Mouse (Mus musculus): ENCODE results near the gene Rasa4. TPM values are rescaled to one million over a fixed set of nuclear protein-coding genes. Genes with fewer than 3 reads are reported as not detected.
A peak's percentile ranks its signal among the peaks of the same experiment; 100 is the strongest.

The Rasa4 gene
- polyA plus RNA-seq (2012; rRNA removed): 32.7 and 32.9 TPM in 2 replicates

- H3K27me3 ChIP-seq (ENCODE audit: control insufficient read depth, insufficient read depth, low read length): no peaks in the 10 kb centered on the region
- H3K4me3 ChIP-seq (replicated peaks; ENCODE audit: insufficient read depth, low read depth, low read length): peak within 1 kb of the TSS; percentile 97
- no peak within 1 kb of the TSS for H3K27ac ChIP-seq (ENCODE audit: insufficient read depth, low read length)
- TF ChIP-seq CTCF (IDR thresholded peaks at IDR 0.05; ENCODE audit: borderline replicate concordance, insufficient read depth, low read depth, low read length) (no peak), POLR2A (IDR thresholded peaks at IDR 0.05; ENCODE audit: borderline replicate concordance, insufficient read depth, low read length) (peak; percentile 43; the same call in 1 of the 2 replicates)
- under 1% methylated on average over 28 of the region's 28 CpGs for WGBS
- peaks cover 5% of the 10 kb centered on the region for H3K4me1 ChIP-seq (ENCODE audit: control insufficient read depth, insufficient read depth, low read length)
- DNase-seq: peak; percentile 94 to 96
Observed at GRCm38 (mm10) chr5:136083669-136084107, at the start of gene Rasa4. Rasa4 (plus strand) TSS chr5:136083916.

- Histone ChIP-seq H3K27ac (ENCODE audit: insufficient read depth, low read length) (no peak overlapping the region), H3K4me3 (replicated peaks; ENCODE audit: insufficient read depth, low read depth, low read length) (no peak overlapping the region), H3K27me3 (ENCODE audit: control insufficient read depth, insufficient read depth, low read length) (no peaks in the 10 kb centered on the region), H3K4me1 (ENCODE audit: control insufficient read depth, insufficient read depth, low read length) (no peaks in the 10 kb centered on the region)
- 76% methylated on average over 4 of the region's 4 CpGs for WGBS
- TF ChIP-seq CTCF (IDR thresholded peaks at IDR 0.05; ENCODE audit: borderline replicate concordance, insufficient read depth, low read depth, low read length): no peak
- DNase-seq: no peak
Observed at GRCm38 (mm10) chr5:136034868-136035267, 48.8 kb upstream of the Rasa4 start.

GRCm38 (mm10) chr5:136035285-136035684 lies 48.4 kb upstream of the Rasa4 start:
- DNase-seq: no peak
- H3K27me3 ChIP-seq (ENCODE audit: control insufficient read depth, insufficient read depth, low read length): no peaks in the 10 kb centered on the region
- TF ChIP-seq CTCF (IDR thresholded peaks at IDR 0.05; ENCODE audit: borderline replicate concordance, insufficient read depth, low read depth, low read length): no peak
- TF ChIP-seq POLR2A (IDR thresholded peaks at IDR 0.05; ENCODE audit: borderline replicate concordance, insufficient read depth, low read length): no peak
- no peak overlapping the region for H3K4me3 ChIP-seq (replicated peaks; ENCODE audit: insufficient read depth, low read depth, low read length)
- H3K4me1 ChIP-seq (ENCODE audit: control insufficient read depth, insufficient read depth, low read length): no peaks in the 10 kb centered on the region
- WGBS: 80% methylated on average over 1 of the region's 1 CpGs
- no peak overlapping the region for H3K27ac ChIP-seq (ENCODE audit: insufficient read depth, low read length)

- 89% methylated on average over 1 of the region's 1 CpGs for WGBS
- H3K4me1 ChIP-seq (ENCODE audit: control insufficient read depth, insufficient read depth, low read length): no peaks in the 10 kb centered on the region
Observed at GRCm38 (mm10) chr5:136036667-136037066, 47.0 kb upstream of the Rasa4 start.

DNA sequence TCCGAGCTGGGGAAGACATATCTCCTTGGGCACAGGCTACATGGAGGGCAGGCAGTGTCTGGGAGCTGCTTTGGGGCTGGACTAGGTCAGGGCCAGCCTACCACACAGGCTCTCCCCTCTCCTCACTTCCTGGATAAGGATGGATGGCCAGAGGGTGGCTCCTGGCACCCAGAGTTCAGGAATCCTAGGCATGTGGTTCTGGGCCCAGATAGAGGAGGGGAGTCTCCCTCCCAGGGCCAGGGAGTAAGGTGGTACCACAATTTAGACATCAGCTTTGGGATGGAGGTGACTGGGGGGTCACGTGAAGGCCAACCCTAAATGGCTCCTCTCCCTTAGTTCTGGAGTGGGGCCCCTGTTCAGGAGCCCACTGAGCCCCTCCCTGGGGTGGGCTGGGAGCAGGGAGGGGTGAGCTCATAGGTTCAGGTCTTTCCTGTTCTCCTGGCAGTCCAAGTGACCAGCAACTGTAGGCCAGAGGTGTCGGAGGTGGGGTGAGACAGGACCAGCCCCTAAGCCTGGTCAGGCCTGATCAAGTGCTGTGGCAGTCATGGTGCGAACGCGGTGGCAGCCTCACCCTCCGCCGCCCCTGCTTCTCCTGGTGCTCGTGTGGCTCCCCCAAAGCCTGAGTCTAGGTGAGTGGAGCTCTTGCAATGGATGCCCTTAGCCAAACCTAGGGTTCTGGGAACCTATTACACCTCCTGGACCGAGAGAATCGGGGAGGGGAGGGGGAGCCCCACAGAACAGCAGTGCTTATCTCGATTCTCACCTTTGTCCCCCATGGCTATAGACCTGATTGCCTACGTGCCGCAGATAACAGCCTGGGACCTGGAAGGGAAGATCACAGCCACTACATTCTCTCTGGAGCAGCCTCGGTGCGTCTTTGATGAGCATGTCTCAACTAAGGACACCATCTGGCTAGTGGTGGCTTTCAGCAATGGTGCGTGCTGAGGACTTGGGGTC lies 45.2 kb upstream of the Rasa4 start, which contains the start of gene Upk3b:
Gene Upk3b (plus strand): TSS at position 239 of the 957 bp plus-strand sequence.
- no peaks in the 10 kb centered on the region for H3K27me3 ChIP-seq (ENCODE audit: control insufficient read depth, insufficient read depth, low read length)
- no peak for DNase-seq
- TF ChIP-seq CTCF (IDR thresholded peaks at IDR 0.05; ENCODE audit: borderline replicate concordance, insufficient read depth, low read depth, low read length) (no peak), POLR2A (IDR thresholded peaks at IDR 0.05; ENCODE audit: borderline replicate concordance, insufficient read depth, low read length) (no peak)
- H3K4me1 ChIP-seq (ENCODE audit: control insufficient read depth, insufficient read depth, low read length): no peaks in the 10 kb centered on the region
- no peak within 1 kb of the TSS for H3K27ac ChIP-seq (ENCODE audit: insufficient read depth, low read length)
- WGBS: 85% methylated on average over 17 of the region's 17 CpGs
- H3K4me3 ChIP-seq (replicated peaks; ENCODE audit: insufficient read depth, low read depth, low read length): no peak within 1 kb of the TSS

More at GRCm38 (mm10) chr5:136036667-136037066, 47.0 kb upstream of the Rasa4 start:
- Histone ChIP-seq H3K27ac (ENCODE audit: insufficient read depth, low read length) (no peak overlapping the region), H3K4me3 (replicated peaks; ENCODE audit: insufficient read depth, low read depth, low read length) (no peak overlapping the region), H3K27me3 (ENCODE audit: control insufficient read depth, insufficient read depth, low read length) (no peaks in the 10 kb centered on the region)
- DNase-seq: no peak
- TF ChIP-seq CTCF (IDR thresholded peaks at IDR 0.05; ENCODE audit: borderline replicate concordance, insufficient read depth, low read depth, low read length) (no peak), POLR2A (IDR thresholded peaks at IDR 0.05; ENCODE audit: borderline replicate concordance, insufficient read depth, low read length) (no peak)

- no peak overlapping the region for H3K4me3 ChIP-seq (replicated peaks; ENCODE audit: insufficient read depth, low read depth, low read length)
- TF ChIP-seq CTCF (IDR thresholded peaks at IDR 0.05; ENCODE audit: borderline replicate concordance, insufficient read depth, low read depth, low read length) (no peak), POLR2A (IDR thresholded peaks at IDR 0.05; ENCODE audit: borderline replicate concordance, insufficient read depth, low read length) (no peak)
- H3K4me1 ChIP-seq (ENCODE audit: control insufficient read depth, insufficient read depth, low read length): no peaks in the 10 kb centered on the region
- 51% methylated on average over 5 of the region's 5 CpGs for WGBS
- DNase-seq: no peak
- H3K27me3 ChIP-seq (ENCODE audit: control insufficient read depth, insufficient read depth, low read length): no peaks in the 10 kb centered on the region
- no peak overlapping the region for H3K27ac ChIP-seq (ENCODE audit: insufficient read depth, low read length)
Observed at GRCm38 (mm10) chr5:136040210-136040609, 43.5 kb upstream of the Rasa4 start.

GRCm38 (mm10) chr5:136041260-136041659 lies 42.5 kb upstream of the Rasa4 start:
- H3K27ac ChIP-seq (ENCODE audit: insufficient read depth, low read length): no peak overlapping the region
- no peak for DNase-seq
- H3K4me3 ChIP-seq (replicated peaks; ENCODE audit: insufficient read depth, low read depth, low read length): no peak overlapping the region
- H3K4me1 ChIP-seq (ENCODE audit: control insufficient read depth, insufficient read depth, low read length): no peaks in the 10 kb centered on the region
- WGBS: 39% methylated on average over 2 of the region's 2 CpGs
- TF ChIP-seq POLR2A (IDR thresholded peaks at IDR 0.05; ENCODE audit: borderline replicate concordance, insufficient read depth, low read length): no peak
- TF ChIP-seq CTCF (IDR thresholded peaks at IDR 0.05; ENCODE audit: borderline replicate concordance, insufficient read depth, low read depth, low read length): no peak
- H3K27me3 ChIP-seq (ENCODE audit: control insufficient read depth, insufficient read depth, low read length): no peaks in the 10 kb centered on the region

DNA sequence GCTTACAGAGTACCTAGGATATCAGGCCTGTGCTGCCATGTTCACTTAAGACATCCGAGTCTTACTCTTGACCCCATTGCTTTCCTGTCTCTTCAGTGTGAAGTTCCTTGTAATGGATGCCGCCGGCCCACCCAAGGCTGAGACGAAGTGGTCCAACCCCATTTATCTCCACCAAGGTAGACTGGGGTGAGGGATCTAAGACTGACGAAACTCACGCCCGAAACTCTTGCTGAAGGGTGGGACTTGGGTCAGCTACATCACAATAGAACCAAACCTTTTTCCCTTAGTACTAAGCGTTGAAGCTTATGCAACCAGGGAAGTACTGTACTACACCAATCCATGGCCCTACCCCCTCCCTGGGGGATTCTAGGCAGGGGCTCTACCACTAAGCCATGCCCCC lies 42.0 kb upstream of the Rasa4 start:
- no peak for DNase-seq
- H3K4me3 ChIP-seq (replicated peaks; ENCODE audit: insufficient read depth, low read depth, low read length): no peak overlapping the region
- no peaks in the 10 kb centered on the region for H3K27me3 ChIP-seq (ENCODE audit: control insufficient read depth, insufficient read depth, low read length)
- no peak for TF ChIP-seq CTCF (IDR thresholded peaks at IDR 0.05; ENCODE audit: borderline replicate concordance, insufficient read depth, low read depth, low read length)
- TF ChIP-seq POLR2A (IDR thresholded peaks at IDR 0.05; ENCODE audit: borderline replicate concordance, insufficient read depth, low read length): no peak
- 95% methylated on average over 8 of the region's 8 CpGs for WGBS
- H3K27ac ChIP-seq (ENCODE audit: insufficient read depth, low read length): no peak overlapping the region
- H3K4me1 ChIP-seq (ENCODE audit: control insufficient read depth, insufficient read depth, low read length): no peaks in the 10 kb centered on the region

Measured in cerebellum, adult 2 months (tissue).